Mouse (Mus musculus) liver, embryonic 13.5 days (tissue): Measurements from ENCODE around the gene Bcl2a1a. TPM values are rescaled to one million over a fixed set of nuclear protein-coding genes. Genes with fewer than 3 reads are reported as not detected.
"Not testable (repeated sequence)": the region's sequence is repeated elsewhere in the genome, so short reads cannot be mapped to it uniquely, and the experiment has no call there.

Experiments
- ATAC-seq: fragments of 200-750 bp; cut with Nextera tagmentation; 2 replicates; pipeline ENCODE4 v1.8.0; 2017; ENCODE audit warnings: low read depth, mild to moderate bottlenecking, moderate number of reproducible peaks, moderate library complexity
- DNase-seq: peaks from one replicate; pipeline ENCODE4 v3.0.0; 2022
- H3K27ac ChIP-seq: fragments of 300-500 bp; sonication (generic); 2 replicates; pipeline ENCODE4 v1.5.1; 2015; ENCODE audit warnings: moderate library complexity, mild to moderate bottlenecking, inconsistent platforms
- H3K27me3 ChIP-seq: fragments of 300-500 bp; sonication (generic); 2 replicates; pipeline ENCODE4 v1.6.1; 2015; ENCODE audit warnings: mild to moderate bottlenecking, inconsistent platforms
- H3K36me3 ChIP-seq: fragments of 300-500 bp; sonication (generic); 2 replicates; pipeline ENCODE4 v1.6.1; 2015; ENCODE audit warnings: mild to moderate bottlenecking, inconsistent platforms
- H3K4me1 ChIP-seq: fragments of 300-500 bp; sonication (generic); replicated peaks from 2 replicates; pipeline ENCODE4 v1.6.1; 2015; ENCODE audit warnings: inconsistent platforms
- H3K4me2 ChIP-seq: fragments of 300-500 bp; sonication (generic); 2 replicates; pipeline ENCODE4 v1.6.1; 2015; ENCODE audit warnings: inconsistent platforms, mild to moderate bottlenecking, moderate library complexity
- H3K4me3 ChIP-seq: fragments of 300-500 bp; sonication (generic); replicated peaks from 2 replicates; pipeline ENCODE4 v1.5.1; 2015; ENCODE audit warnings: mild to moderate bottlenecking, inconsistent platforms
- H3K9ac ChIP-seq: fragments of 300-500 bp; sonication (generic); 2 replicates; pipeline ENCODE4 v1.6.1; 2015; ENCODE audit warnings: mild to moderate bottlenecking, inconsistent platforms
- H3K9me3 ChIP-seq: fragments of 300-500 bp; sonication (generic); replicated peaks from 2 replicates; pipeline ENCODE4 v1.6.1; 2016; ENCODE audit warnings: inconsistent platforms
- WGBS: fragments of 180-500 bp; shearing (Covaris S2); methylation state at CpG from one replicate; pipeline ENCODE4 v1.1.7; 2015; ENCODE audit not compliant: insufficient replicate concordance; 5-methylcytosine and 5-hydroxymethylcytosine counted together
- polyA plus RNA-seq: library from polyadenylated mRNA; unstranded; fragments of >200 nt; fragmentation: Nextera tagmentation; extraction: Ambion mirVana; gene quantifications from 2 replicates; pipeline ENCODE4 v1.2.1, GENCODE M21; 2015

Gene Bcl2a1a
- polyA plus RNA-seq, 1 experiment from 2014 or later = 0.15 TPM

GRCm38 (mm10) chr9:88979781-88980180, 23.1 kb downstream of the Bcl2a1a start:
- not testable (repeated sequence) for H3K4me3 ChIP-seq, H3K9ac ChIP-seq, H3K36me3 ChIP-seq, H3K27ac ChIP-seq, H3K4me1 ChIP-seq, ATAC-seq, DNase-seq, H3K9me3 ChIP-seq, H3K4me2 ChIP-seq, H3K27me3 ChIP-seq
- 77% methylated on average over 2 of the region's 2 CpGs for WGBS

DNA sequence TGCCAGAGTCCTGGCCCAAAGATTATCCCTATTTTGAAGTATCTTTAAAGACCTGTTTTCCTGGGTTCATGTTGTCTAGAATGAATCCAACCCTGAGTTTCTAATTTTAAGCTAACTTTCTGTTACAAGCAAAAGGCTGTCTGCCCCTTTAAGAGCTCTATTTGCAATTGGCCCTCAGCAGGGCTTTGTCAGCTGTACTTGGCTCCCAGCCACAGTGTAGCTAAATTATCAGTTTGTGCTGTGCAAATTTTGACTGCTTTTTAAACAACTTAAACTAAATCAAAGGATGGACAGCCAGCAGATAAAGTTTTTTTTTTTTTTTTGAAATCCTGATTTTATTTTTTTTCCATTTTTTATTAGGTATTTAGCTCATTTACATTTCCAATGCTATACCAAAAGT, 44.8 kb downstream of the Bcl2a1a start:
- ATAC-seq, H3K4me3 ChIP-seq, H3K9ac ChIP-seq, H3K4me1 ChIP-seq, H3K36me3 ChIP-seq, H3K4me2 ChIP-seq, DNase-seq, H3K9me3 ChIP-seq, H3K27me3 ChIP-seq, H3K27ac ChIP-seq: not testable (repeated sequence)

Other genes starting within 250 kb of the Bcl2a1a start
- 25.2 and 27.7 TPM in 2 replicates for gene Mthfsl, start 236.6 kb upstream of the Bcl2a1a start, polyA plus RNA-seq
- gene Bcl2a1d, start 225.0 kb upstream of the Bcl2a1a start, polyA plus RNA-seq = 0.18 and 0.20 TPM in 2 replicates
- gene Trim43c, start 117.7 kb upstream of the Bcl2a1a start, polyA plus RNA-seq = not detected in 2 replicates
- gene Trim43b, start 135.9 kb downstream of the Bcl2a1a start, polyA plus RNA-seq = not detected in 2 replicates
- 1.2 and 1.6 TPM in 2 replicates for gene Bcl2a1b, start 242.3 kb downstream of the Bcl2a1a start, polyA plus RNA-seq
- not detected in 2 replicates for gene Gm29094, start 242.5 kb downstream of the Bcl2a1a start, polyA plus RNA-seq